Mouse (Mus musculus) B cell, adult 67 days (primary cell): ENCODE data around the gene Mmp14. TPM values are rescaled to one million over a fixed set of nuclear protein-coding genes. Genes with fewer than 3 reads are reported as not detected.

Source experiments
- total RNA-seq, 2 experiments: library from RNA; stranded (reverse); gene quantifications; 4 replicates each; pipeline ENCODE4 v1.2.4; 2023

Mmp14 gene
- under 1 TPM in 1 of 2 experiments, not detected in 1; 0.90 TPM for total RNA-seq

DNA sequence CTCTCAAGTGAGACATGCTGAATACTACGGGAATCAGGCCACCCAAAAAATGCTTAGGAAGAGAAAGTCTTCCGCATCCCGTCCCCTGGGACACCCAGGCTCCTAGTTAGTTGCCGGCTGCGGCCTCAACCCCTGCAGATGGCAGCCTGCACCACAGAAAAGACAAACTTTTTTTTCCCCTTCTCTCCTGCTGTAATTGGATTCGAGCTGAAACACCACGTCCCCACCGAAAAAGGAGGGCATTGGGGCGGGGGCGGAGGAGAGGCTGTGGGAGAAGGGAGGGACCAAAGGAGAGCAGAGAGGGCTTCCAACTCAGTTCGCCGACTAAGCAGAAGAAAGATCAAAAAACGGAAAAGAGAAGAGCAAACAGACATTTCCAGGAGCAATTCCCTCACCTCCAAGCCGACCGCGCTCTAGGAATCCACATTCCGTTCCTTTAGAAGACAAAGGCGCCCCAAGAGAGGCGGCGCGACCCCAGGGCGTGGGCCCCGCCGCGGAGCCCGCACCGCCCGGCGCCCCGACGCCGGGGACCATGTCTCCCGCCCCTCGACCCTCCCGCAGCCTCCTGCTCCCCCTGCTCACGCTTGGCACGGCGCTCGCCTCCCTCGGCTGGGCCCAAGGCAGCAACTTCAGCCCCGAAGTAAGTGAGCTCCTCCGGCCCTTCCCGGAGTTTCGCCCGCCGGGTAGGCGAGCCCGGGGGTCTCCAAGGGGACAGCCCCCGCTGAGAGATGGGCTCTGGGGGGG is at the start of gene Mmp14:
Mmp14 (plus strand) TSS at position 279 of the 744 bp plus-strand sequence.

DNA sequence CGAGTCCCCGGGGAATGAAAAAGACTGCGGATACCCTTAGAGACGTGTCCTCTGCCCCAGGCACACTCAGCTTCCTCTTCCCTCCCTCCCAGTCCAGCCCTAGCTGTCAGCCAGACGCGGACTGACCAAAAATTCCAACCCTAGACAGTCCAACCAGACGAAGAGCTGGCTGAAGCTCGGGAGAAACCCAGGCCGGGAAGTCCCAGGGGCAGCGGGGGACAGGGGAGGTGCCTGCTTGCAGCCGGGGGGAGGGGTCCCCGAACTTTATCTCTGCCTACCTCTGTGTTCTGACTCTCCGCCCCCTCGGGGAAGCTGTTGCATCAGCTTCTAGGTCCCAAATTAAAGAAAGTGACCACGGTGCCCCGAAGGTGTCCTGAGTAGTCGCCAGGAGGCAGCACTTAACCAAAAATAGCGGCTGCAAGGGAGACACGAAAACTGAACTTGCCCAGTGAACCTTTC is 13.8 kb upstream of the Mmp14 start, which contains the start of gene Slc7a7:
Slc7a7 (minus strand) TSS at position 158 of the 459 bp plus-strand sequence.

DNA sequence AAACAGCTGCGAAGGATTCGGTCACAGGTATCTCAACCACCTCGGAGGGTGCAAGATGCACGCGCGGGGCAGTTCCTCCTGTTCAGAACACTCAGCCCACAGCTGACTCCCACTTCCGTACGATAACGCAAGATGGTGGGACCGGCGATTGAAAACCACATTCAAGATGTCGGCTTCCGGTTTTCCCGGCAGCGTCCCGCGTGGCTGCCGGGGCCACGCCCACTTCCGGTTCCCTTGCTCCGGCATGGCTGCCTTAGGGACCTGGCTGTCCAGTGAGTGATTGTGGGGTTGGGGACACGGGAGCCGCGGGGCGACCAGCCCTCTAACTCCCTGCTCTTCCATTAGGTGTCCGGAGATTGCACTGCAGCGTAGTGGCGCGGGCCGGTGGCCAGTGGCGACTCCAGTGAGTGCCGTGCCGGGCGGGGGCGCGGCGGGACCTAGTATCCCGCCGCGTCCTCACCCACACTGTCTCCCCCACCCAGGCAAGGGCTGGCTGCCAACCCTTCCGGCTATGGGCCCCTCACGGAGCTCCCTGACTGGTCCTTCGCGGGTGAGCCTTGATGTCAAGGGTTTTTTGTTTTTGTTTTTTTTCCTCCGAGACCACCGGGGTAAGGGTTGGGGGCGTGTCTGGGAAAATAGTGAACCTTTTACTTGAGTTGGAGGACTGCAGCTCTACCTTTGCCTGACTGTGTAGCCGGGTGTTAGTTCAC is 4.6 kb upstream of the Mmp14 start, which contains the start of gene Mrpl52:
Mrpl52 (plus strand) TSS at position 221 of the 710 bp plus-strand sequence.

DNA sequence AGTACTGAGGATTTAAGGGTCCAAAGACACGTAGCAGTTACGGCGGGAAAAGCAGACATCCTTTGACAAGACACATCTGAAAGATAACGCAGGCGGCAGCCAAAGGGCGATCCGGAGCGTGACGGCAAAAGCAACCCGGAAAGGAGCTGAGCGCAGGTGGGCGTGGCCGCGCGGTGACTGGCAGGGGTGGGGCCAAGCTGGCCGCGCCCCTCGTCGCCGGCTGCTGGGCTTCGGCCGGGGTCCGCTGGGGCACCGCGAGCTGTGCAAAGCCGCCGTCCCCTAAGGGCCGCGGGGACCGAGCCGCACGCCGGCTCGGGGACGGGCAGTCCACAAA is 32.5 kb downstream of the Mmp14 start, which contains the start of gene Lrp10:
Lrp10 (plus strand) TSS at position 179 of the 334 bp plus-strand sequence.

DNA sequence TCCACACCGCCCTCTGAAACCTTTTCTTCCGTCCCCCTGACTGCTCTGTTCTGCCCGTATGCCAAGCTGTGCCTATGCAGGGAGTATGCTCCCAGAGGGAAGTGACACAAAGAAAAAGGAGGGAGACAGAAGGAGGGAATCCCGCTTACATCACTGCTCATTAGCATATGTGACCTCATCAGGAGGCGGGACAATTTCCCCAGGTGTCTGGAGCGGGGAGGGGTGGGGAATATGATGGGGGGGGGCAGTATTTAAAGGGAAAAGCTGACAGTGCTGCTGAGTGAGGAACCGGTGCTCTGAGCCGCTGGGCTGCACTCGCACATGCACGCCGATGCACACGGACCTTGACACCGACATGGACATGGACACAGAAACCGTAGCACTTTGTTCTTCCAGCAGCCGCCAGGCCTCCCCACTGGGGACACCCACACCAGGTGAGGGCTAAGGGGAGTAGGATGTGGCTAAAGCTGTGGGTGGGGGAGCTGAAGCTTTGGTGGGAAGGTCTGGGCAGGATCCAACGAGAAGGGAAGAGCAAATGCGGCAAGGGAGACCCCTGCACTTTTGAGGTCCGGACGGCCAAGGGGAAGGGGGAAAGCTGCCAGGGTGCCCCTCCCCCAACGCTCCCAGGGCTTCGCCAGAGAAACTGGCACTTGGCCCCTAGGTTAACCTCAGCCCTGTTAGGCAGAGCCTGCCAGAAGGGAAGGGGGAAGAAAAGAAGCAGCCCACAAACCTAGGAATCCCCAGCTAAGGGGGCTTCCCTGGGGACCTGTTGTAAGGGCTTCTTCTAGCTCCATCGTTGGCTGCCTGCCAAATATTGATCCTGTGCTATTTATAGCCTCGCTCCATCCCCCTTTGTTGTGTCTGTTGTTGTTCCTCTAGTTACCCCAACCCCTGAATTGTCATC is 44.8 kb downstream of the Mmp14 start, which contains the start of gene Rem2:
Rem2 (plus strand) TSS at position 160 of the 904 bp plus-strand sequence.

Other genes with a start within 250 kb of the Mmp14 start
- gene Dad1, start 177.5 kb upstream of the Mmp14 start, total RNA-seq, result 100 to 1,000 TPM; 129 to 138 TPM
- 10 to 100 TPM in 1 of 2 experiments, 1 to 10 TPM in 1; 6.2 to 11.6 TPM for gene Abhd4, start 177.4 kb upstream of the Mmp14 start, total RNA-seq
- gene Olfr49, start 146.7 kb upstream of the Mmp14 start, total RNA-seq, result under 1 TPM; 0.09 to 0.17 TPM
- gene Oxa1l, start 70.8 kb upstream of the Mmp14 start, total RNA-seq, result 100 to 1,000 TPM in 1 of 2 experiments, 10 to 100 TPM in 1; 92.5 to 102 TPM
- 1 to 10 TPM; 5.7 to 7.1 TPM for gene Slc7a7, start 13.8 kb upstream of the Mmp14 start, total RNA-seq
- gene Mrpl52, start 4.7 kb upstream of the Mmp14 start, total RNA-seq, result 100 to 1,000 TPM in 1 of 2 experiments, 10 to 100 TPM in 1; 82.4 to 121 TPM
- 100 to 1,000 TPM; 186 to 221 TPM for gene Lrp10, start 32.5 kb downstream of the Mmp14 start, total RNA-seq
- gene Rem2, start 44.5 kb downstream of the Mmp14 start, total RNA-seq, result 1 to 10 TPM; 1.5 TPM
- 10 to 100 TPM; 35.7 to 39.8 TPM for gene Prmt5, start 85.9 kb downstream of the Mmp14 start, total RNA-seq
- 10 to 100 TPM; 11.6 to 13.0 TPM for gene Haus4, start 123.0 kb downstream of the Mmp14 start, total RNA-seq
- not detected for gene Ajuba, start 145.9 kb downstream of the Mmp14 start, total RNA-seq
- gene 4931414P19Rik, start 174.4 kb downstream of the Mmp14 start, total RNA-seq, result 1 to 10 TPM; 6.0 to 7.2 TPM
- gene Psmb5, start 186.4 kb downstream of the Mmp14 start, total RNA-seq, result 10 to 100 TPM; 54.5 to 60.9 TPM
- gene Psmb11, start 189.8 kb downstream of the Mmp14 start, total RNA-seq, result not detected
- gene Gm17606, start 209.3 kb downstream of the Mmp14 start, total RNA-seq, result not detected
- gene Cdh24, start 209.8 kb downstream of the Mmp14 start, total RNA-seq, result 1 to 10 TPM; 4.2 to 4.5 TPM